Mouse (Mus musculus): Measurements from ENCODE around the gene Vapb. TPM values are rescaled to one million over a fixed set of nuclear protein-coding genes. Genes with fewer than 3 reads are reported as not detected.
A peak's percentile ranks its signal among the peaks of the same experiment; 100 is the strongest.
"Not testable (repeated sequence)": the region's sequence is repeated elsewhere in the genome, so short reads cannot be mapped to it uniquely, and the experiment has no call there.

Gene Vapb
- polyA plus RNA-seq (2015; fragmentation: Nextera tagmentation; extraction: Ambion mirVana) = 15.5 and 19.2 TPM in 2 replicates

- H3K9ac ChIP-seq (ENCODE audit: low read length) = peak within 1 kb of the TSS; percentile 91
- H3K27me3 ChIP-seq (ENCODE audit: control insufficient read depth, insufficient read depth, low read depth, low read length) = no peaks in the 10 kb centered on the region; the same call in 1 of the 2 replicates
- WGBS = under 1% methylated on average over 70 of the region's 70 CpGs
- H3K36me3 ChIP-seq (ENCODE audit: control insufficient read depth, insufficient read depth, low read length) = no peaks in the 10 kb centered on the region; the same call in 1 of the 2 replicates
- ATAC-seq (ENCODE audit: low read depth) = peak; percentile 99
- H3K9me3 ChIP-seq (ENCODE audit: control insufficient read depth, low read length) = no peaks in the 10 kb centered on the region
- H3K27ac ChIP-seq (ENCODE audit: low read length) = peak within 1 kb of the TSS; percentile 55
- peak within 1 kb of the TSS; percentile 82 for H3K4me2 ChIP-seq (ENCODE audit: low read depth, low read length)
- peak within 1 kb of the TSS; percentile 90 for H3K4me3 ChIP-seq (ENCODE audit: low read length)
- peaks cover 14% of the 10 kb centered on the region for H3K4me1 ChIP-seq (replicated peaks; ENCODE audit: control insufficient read depth, insufficient read depth, low read length)
Observed at GRCm38 (mm10) chr2:173737222-173737989, at the start of gene Vapb. Gene Vapb, plus strand, starts transcription at chr2:173737511.

- Histone ChIP-seq H3K9ac (ENCODE audit: low read length) (no peak overlapping the region), H3K4me2 (ENCODE audit: low read depth, low read length) (no peak overlapping the region), H3K4me3 (ENCODE audit: low read length) (no peak overlapping the region), H3K27ac (ENCODE audit: low read length) (no peak overlapping the region), H3K9me3 (ENCODE audit: control insufficient read depth, low read length) (no peaks in the 10 kb centered on the region), H3K4me1 (replicated peaks; ENCODE audit: control insufficient read depth, insufficient read depth, low read length) (no peaks in the 10 kb centered on the region; the same call in 1 of the 2 replicates), H3K36me3 (ENCODE audit: control insufficient read depth, insufficient read depth, low read length) (peaks cover 15% of the 10 kb centered on the region), H3K27me3 (ENCODE audit: control insufficient read depth, insufficient read depth, low read depth, low read length) (no peaks in the 10 kb centered on the region)
- ATAC-seq (ENCODE audit: low read depth) = peak; percentile 30; the same call in 1 of the 2 replicates
Observed at GRCm38 (mm10) chr2:173689835-173690234, 47.5 kb upstream of the Vapb start.

DNA sequence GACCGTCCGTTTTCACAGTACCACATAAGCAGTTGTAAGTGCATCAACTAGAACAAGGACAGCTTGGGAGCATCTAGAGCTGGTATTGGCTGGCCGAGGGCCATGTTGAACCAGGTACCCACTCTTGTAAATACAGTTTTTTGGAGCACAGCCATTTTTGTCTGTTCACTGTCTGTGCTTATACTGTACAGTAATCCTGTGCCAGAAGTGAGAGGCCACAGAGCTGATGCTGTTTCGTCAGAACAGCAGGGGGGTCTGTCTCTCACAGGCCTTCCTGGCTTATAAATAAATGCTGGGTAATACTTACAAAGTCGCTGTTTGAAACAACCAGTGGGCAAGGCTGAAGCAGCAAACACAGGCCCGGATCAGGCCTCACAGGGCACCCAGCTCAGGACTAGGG is 45.6 kb upstream of the Vapb start:
- Histone ChIP-seq H3K4me2 (ENCODE audit: low read depth, low read length) (no peak overlapping the region), H3K27me3 (ENCODE audit: control insufficient read depth, insufficient read depth, low read depth, low read length) (no peaks in the 10 kb centered on the region), H3K9ac (ENCODE audit: low read length) (no peak overlapping the region), H3K27ac (ENCODE audit: low read length) (no peak overlapping the region), H3K4me1 (replicated peaks; ENCODE audit: control insufficient read depth, insufficient read depth, low read length) (no peaks in the 10 kb centered on the region; the same call in 1 of the 2 replicates), H3K9me3 (ENCODE audit: control insufficient read depth, low read length) (no peaks in the 10 kb centered on the region), H3K4me3 (ENCODE audit: low read length) (no peak overlapping the region), H3K36me3 (ENCODE audit: control insufficient read depth, insufficient read depth, low read length) (peaks cover 23% of the 10 kb centered on the region)
- WGBS = 81% methylated on average over 6 of the region's 6 CpGs
- peak; percentile 53 for ATAC-seq (ENCODE audit: low read depth)

- no peak overlapping the region for H3K4me2 ChIP-seq (ENCODE audit: low read depth, low read length)
- H3K9ac ChIP-seq (ENCODE audit: low read length) = no peak overlapping the region
- no peak overlapping the region for H3K27ac ChIP-seq (ENCODE audit: low read length)
- H3K9me3 ChIP-seq (ENCODE audit: control insufficient read depth, low read length) = no peaks in the 10 kb centered on the region
- no peaks in the 10 kb centered on the region for H3K27me3 ChIP-seq (ENCODE audit: control insufficient read depth, insufficient read depth, low read depth, low read length)
- H3K4me3 ChIP-seq (ENCODE audit: low read length) = no peak overlapping the region
- H3K36me3 ChIP-seq (ENCODE audit: control insufficient read depth, insufficient read depth, low read length) = peaks cover 23% of the 10 kb centered on the region
- no peaks in the 10 kb centered on the region; the same call in 1 of the 2 replicates for H3K4me1 ChIP-seq (replicated peaks; ENCODE audit: control insufficient read depth, insufficient read depth, low read length)
- 75% methylated on average over 2 of the region's 2 CpGs for WGBS
- ATAC-seq (ENCODE audit: low read depth) = no peak
Observed at GRCm38 (mm10) chr2:173692693-173693092, 44.6 kb upstream of the Vapb start.

GRCm38 (mm10) chr2:173698850-173699249 is 38.5 kb upstream of the Vapb start:
- Histone ChIP-seq H3K27me3 (ENCODE audit: control insufficient read depth, insufficient read depth, low read depth, low read length) (no peaks in the 10 kb centered on the region), H3K36me3 (ENCODE audit: control insufficient read depth, insufficient read depth, low read length) (peaks cover 18% of the 10 kb centered on the region), H3K4me2 (ENCODE audit: low read depth, low read length) (no peak overlapping the region), H3K9me3 (ENCODE audit: control insufficient read depth, low read length) (no peaks in the 10 kb centered on the region), H3K9ac (ENCODE audit: low read length) (no peak overlapping the region), H3K4me1 (replicated peaks; ENCODE audit: control insufficient read depth, insufficient read depth, low read length) (no peaks in the 10 kb centered on the region; the same call in 1 of the 2 replicates), H3K4me3 (ENCODE audit: low read length) (no peak overlapping the region), H3K27ac (ENCODE audit: low read length) (no peak overlapping the region)
- no peak for ATAC-seq (ENCODE audit: low read depth)
- 67% methylated on average over 3 of the region's 3 CpGs for WGBS

DNA sequence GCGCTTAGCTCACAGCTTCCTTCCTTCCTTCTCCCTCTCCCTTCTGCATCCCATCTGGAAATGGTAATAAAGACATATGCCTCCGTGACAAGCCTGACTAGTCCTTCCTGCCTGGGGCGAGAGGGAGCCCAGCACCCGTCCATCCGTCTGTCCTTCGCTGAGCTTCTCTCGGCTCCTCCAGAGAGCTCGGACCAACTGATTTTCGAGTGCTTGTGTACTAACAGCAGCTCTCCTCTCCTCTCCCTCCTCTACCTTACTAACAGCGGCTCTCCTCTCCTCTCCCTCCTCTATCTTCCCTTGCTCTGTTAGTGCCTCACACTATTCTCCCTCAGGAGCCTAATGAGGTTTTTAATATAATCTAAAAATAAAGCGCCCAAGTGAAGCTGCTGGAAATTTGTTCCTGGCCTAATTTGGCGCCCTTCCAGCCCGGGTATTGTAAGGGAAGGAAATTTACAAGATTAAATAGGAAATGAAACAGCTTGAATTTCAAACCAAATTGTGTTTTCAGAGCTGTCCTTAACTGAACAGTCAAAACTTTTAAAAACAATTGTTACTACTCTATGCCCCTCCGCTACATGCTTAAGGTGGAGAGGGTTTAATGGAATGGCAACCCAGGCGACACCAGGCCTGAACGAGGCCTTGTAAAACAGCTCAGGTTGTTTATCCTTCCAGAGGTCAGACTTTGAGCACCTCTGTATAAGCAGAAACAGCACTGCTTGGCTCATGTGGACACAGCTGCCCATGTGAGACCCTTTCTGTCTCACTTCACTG is 35.0 kb upstream of the Vapb start:
- ATAC-seq (ENCODE audit: low read depth) = 0 out of 2 replicates have a peak, but pooled peaks have one; percentile 10
- H3K36me3 ChIP-seq (ENCODE audit: control insufficient read depth, insufficient read depth, low read length) = peaks cover 13% of the 10 kb centered on the region
- no peaks in the 10 kb centered on the region; the same call in 1 of the 2 replicates for H3K4me1 ChIP-seq (replicated peaks; ENCODE audit: control insufficient read depth, insufficient read depth, low read length)
- H3K4me3 ChIP-seq (ENCODE audit: low read length) = no peak overlapping the region
- 60% methylated on average over 16 of the region's 16 CpGs for WGBS
- peak overlapping the region; percentile 56 for H3K27ac ChIP-seq (ENCODE audit: low read length)
- no peak overlapping the region for H3K4me2 ChIP-seq (ENCODE audit: low read depth, low read length)
- H3K27me3 ChIP-seq (ENCODE audit: control insufficient read depth, insufficient read depth, low read depth, low read length) = no peaks in the 10 kb centered on the region
- H3K9ac ChIP-seq (ENCODE audit: low read length) = no peak overlapping the region
- no peaks in the 10 kb centered on the region for H3K9me3 ChIP-seq (ENCODE audit: control insufficient read depth, low read length)

- Histone ChIP-seq H3K36me3 (ENCODE audit: control insufficient read depth, insufficient read depth, low read length) (peaks cover 13% of the 10 kb centered on the region), H3K27me3 (ENCODE audit: control insufficient read depth, insufficient read depth, low read depth, low read length) (no peaks in the 10 kb centered on the region), H3K27ac (ENCODE audit: low read length) (peak overlapping the region; percentile 56), H3K4me3 (ENCODE audit: low read length) (no peak overlapping the region), H3K9ac (ENCODE audit: low read length) (no peak overlapping the region), H3K9me3 (ENCODE audit: control insufficient read depth, low read length) (no peaks in the 10 kb centered on the region), H3K4me1 (replicated peaks; ENCODE audit: control insufficient read depth, insufficient read depth, low read length) (no peaks in the 10 kb centered on the region; the same call in 1 of the 2 replicates), H3K4me2 (ENCODE audit: low read depth, low read length) (no peak overlapping the region)
- ATAC-seq (ENCODE audit: low read depth) = peak; percentile 34; the same call in 1 of the 2 replicates
- WGBS = 72% methylated on average over 12 of the region's 12 CpGs
Observed at GRCm38 (mm10) chr2:173702867-173703237, 34.5 kb upstream of the Vapb start.

DNA sequence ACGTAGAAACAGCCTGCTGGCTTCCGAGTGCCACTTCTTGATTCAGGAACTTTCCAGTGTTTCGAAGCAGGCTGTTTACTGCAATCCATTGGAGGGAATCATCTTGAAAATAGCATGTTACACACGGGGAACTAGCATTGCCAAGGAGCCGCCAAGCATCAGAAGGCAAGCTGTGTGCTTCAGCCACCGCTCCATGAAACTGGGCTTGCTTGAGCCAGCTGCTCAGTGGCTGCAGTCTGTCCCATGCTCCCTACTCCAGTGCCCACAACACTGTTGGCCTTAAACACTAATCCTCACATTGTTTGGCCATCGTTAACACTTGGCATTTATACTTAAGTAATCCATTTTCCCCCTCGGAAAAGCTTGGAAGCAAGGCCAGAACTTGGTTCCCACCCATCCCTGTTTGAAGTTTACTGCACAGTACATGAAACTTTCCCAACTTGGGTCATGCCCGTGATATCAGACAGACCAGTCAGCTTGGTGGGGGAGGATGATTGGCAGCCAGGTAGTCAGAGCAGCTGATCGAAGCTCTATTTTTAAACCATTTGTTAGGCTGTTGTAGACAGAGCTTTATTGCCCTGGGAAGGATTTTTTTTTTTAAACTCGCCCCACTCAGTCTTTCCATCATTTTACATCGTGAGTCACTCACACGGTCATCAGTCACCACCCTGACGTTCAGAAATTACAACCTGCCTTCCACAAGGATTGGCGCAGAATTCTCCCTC is 31.3 kb upstream of the Vapb start:
- Histone ChIP-seq H3K4me1 (replicated peaks; ENCODE audit: control insufficient read depth, insufficient read depth, low read length) (no peaks in the 10 kb centered on the region; the same call in 1 of the 2 replicates), H3K4me2 (ENCODE audit: low read depth, low read length) (no peak overlapping the region), H3K36me3 (ENCODE audit: control insufficient read depth, insufficient read depth, low read length) (peaks cover 8% of the 10 kb centered on the region), H3K9me3 (ENCODE audit: control insufficient read depth, low read length) (no peaks in the 10 kb centered on the region), H3K27me3 (ENCODE audit: control insufficient read depth, insufficient read depth, low read depth, low read length) (no peaks in the 10 kb centered on the region), H3K9ac (ENCODE audit: low read length) (no peak overlapping the region), H3K27ac (ENCODE audit: low read length) (no peak overlapping the region), H3K4me3 (ENCODE audit: low read length) (no peak overlapping the region)
- no peak for ATAC-seq (ENCODE audit: low read depth)
- WGBS = 82% methylated on average over 15 of the region's 15 CpGs

GRCm38 (mm10) chr2:173707626-173708025 is 29.7 kb upstream of the Vapb start:
- not testable (repeated sequence) for H3K36me3 ChIP-seq (ENCODE audit: control insufficient read depth, insufficient read depth, low read length); H3K27me3 ChIP-seq (ENCODE audit: control insufficient read depth, insufficient read depth, low read depth, low read length); H3K4me2 ChIP-seq (ENCODE audit: low read depth, low read length); H3K4me3 ChIP-seq (ENCODE audit: low read length); H3K9ac ChIP-seq (ENCODE audit: low read length); H3K27ac ChIP-seq (ENCODE audit: low read length); ATAC-seq (ENCODE audit: low read depth); H3K9me3 ChIP-seq (ENCODE audit: control insufficient read depth, low read length); H3K4me1 ChIP-seq (replicated peaks; ENCODE audit: control insufficient read depth, insufficient read depth, low read length)

Data from lung, embryonic 16.5 days (tissue).